Mouse (Mus musculus): ENCODE data around the gene Card11.

Gene Card11

GRCm38 (mm10) chr5:140931523-140932229, 68.7 kb downstream of the Card11 start:
- ATAC-seq (ENCODE audit: insufficient number of reproducible peaks, low FRiP score, low TSS enrichment): no peak

DNA sequence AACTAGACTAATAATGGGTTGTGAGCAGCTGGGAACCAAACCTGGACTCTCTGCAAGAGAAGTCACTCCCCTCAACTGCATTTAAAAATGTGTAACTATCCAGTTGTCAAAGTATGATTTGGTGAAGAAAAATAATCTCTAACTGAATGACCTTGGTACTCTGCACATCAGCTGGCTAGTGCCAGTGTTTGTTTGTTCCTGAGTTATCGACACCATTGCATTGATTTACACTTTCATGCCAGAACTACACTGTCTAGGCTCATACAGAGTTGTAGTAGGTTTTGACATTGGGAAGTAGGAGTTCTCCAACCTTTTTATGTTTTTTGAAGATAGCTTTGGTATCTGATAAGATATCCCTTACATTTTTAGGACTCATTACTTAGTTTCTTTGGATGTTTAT, 81.9 kb downstream of the Card11 start:
- ATAC-seq (ENCODE audit: insufficient number of reproducible peaks, low FRiP score, low TSS enrichment): no peak

GRCm38 (mm10) chr5:140917807-140918206, 82.6 kb downstream of the Card11 start:
- no peak for ATAC-seq (ENCODE audit: insufficient number of reproducible peaks, low FRiP score, low TSS enrichment)

DNA sequence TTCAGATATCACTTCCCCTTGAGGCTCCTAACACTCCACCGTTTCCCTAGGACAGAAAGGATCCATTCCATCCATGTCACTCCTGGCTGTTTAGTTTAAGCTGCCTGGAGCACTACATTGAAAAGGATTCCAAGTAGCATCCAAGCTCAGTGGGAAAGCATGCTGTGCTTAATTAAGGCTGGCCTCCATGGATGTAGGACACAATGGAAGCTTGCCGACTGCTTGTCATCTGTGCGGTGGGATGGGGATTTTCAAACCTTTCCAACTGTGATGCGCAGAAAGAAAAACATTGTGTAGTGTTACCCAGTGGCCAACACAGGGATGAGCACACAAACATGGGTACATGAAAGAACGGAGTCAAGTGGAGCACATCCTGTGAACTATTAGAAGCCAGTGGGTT, 89.5 kb downstream of the Card11 start:
- ATAC-seq (ENCODE audit: insufficient number of reproducible peaks, low FRiP score, low TSS enrichment): no peak

DNA sequence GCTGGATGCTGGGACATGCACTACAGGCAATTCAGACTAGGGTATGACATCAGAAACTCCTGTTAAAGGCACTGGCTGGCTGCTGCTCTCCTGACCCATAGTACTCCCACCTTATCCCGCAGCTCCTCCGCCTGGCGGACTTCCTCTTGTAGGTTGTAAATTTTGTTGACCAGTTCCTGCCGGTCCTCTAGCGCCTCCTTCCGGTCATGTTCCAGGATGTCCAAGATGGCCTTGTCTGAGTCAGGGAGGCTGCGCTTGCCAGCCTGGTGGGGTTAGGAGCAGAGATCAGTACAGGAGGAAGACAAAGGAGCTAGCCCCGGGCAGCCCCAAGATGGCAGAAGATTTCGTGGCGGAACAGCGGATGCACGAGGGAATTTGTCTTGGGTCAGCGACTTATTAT, 99.5 kb downstream of the Card11 start:
- ATAC-seq (ENCODE audit: insufficient number of reproducible peaks, low FRiP score, low TSS enrichment): no peak

- ATAC-seq (ENCODE audit: insufficient number of reproducible peaks, low FRiP score, low TSS enrichment): no peak
Measured at GRCm38 (mm10) chr5:140891080-140891479, 109.3 kb downstream of the Card11 start.

DNA sequence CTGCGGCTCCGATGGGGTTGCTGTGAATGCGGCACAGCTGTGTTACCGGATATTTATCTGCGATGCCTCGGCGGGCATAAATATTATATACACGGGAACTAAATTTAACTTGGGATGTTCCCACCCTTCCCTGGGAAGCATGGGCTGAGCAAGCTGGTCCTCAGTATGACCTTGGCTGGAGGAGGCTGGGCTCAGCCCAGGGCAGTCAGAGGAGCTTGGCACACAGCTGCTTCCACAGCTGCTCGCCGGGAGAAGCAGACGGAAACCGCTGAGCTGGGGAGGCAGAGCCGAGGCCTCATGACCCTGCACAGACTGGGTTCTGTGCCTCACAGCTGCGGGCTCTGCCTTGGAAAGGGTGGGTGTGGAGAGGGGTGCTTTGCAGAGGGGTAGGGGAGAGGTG, 110.3 kb downstream of the Card11 start:
- no peak for ATAC-seq (ENCODE audit: insufficient number of reproducible peaks, low FRiP score, low TSS enrichment)

DNA sequence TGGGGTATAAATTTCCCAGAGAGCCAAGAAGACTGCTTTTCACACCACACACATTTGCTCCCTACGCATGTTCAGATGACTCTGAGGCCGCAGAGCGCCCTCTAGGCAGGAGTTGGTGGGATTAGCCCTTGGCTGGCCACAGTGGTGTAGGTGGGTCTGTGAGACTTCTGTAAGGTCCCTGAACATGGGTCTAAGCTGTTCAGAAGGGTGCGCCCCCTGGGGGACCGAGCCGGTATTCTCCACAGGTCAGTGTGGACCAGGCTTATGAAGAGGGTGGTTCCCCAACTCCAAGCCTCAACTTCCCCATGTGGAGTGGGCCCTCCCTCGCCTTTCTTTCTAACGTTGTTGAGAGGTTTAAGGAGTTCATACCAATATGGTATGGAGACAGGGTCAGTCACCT, 110.8 kb downstream of the Card11 start:
- no peak for ATAC-seq (ENCODE audit: insufficient number of reproducible peaks, low FRiP score, low TSS enrichment)

DNA sequence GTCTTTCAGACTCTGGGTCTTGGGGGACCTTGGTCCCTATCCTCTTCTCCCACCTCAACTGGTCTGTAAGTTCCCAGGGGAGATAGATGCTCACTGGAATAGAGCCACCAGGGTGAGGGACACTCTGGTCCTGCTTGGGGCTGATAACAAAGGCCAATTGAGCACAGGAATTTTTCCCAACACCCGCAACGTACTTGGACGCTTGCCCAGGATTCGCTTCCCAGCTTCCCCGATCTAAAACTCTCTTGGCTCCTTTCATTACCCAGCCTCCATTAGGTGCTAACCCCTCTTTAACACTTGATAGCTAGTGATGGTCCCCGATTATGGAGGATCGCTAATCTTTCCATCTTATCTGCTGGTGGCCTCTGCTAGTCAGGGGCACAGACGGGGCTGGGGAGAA, 112.5 kb downstream of the Card11 start:
- ATAC-seq (ENCODE audit: insufficient number of reproducible peaks, low FRiP score, low TSS enrichment): no peak

- no peak for ATAC-seq (ENCODE audit: insufficient number of reproducible peaks, low FRiP score, low TSS enrichment)
Measured at GRCm38 (mm10) chr5:140884966-140885365, 115.4 kb downstream of the Card11 start.

DNA sequence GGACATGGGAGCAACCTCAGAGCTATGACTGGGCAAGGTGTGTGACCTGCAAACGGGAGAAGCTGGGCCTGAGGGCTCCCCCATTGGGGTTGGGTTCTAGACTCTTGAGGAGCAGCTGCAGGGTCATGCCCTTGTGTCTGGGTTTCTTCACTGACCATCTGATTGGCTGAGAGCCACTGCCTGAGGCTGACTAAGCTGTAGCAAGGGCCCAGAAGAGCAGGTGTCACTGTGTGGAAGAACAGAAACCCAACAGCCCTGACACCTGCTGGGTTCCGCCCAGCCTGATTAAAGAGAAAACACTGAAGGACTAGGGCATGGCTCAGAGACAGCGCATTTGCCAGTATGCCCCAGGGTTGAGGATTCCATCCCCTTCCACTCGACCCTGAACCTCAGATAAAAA, 118.0 kb downstream of the Card11 start:
- ATAC-seq (ENCODE audit: insufficient number of reproducible peaks, low FRiP score, low TSS enrichment): no peak

DNA sequence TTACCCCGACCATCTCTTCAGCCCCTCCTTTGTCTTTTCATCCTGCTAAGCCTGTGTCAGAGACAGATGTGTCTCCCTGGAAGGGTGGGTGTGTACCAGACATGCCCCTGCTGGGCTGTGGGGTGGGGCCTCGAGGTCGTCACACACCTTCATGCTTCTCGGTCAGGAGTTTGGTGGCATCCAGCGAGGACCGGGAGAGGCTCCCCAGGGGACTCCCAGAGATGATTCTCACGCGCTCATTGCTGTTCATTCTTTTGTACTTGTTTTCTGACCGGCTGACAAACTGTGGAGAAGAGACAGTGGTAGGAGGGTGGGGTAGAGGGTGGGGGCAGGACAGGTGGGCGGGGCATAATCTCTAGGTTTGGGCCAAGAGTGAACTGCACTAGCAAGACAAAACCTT, 120.2 kb downstream of the Card11 start:
- ATAC-seq (ENCODE audit: insufficient number of reproducible peaks, low FRiP score, low TSS enrichment): no peak

DNA sequence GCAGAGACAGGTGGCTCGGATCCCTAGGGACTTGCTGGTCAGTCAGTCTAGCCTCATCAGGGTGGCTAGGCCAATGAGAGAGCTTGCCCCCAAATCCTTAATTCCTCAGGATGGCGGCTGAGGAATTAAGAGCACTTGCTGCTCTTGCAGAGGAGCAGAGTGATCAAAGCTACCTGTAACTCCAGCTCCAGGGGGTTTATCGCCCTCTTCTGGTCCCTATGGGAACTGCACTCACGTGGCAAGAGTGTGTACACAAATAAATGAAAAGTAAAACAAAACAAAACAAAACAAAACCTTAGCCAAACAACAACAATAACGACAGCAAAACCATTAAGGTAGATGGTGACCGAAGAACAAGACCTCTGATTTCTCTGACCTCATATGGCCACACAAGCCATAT, 121.7 kb downstream of the Card11 start:
- no peak for ATAC-seq (ENCODE audit: insufficient number of reproducible peaks, low FRiP score, low TSS enrichment)

- ATAC-seq (ENCODE audit: insufficient number of reproducible peaks, low FRiP score, low TSS enrichment): no peak
Measured at GRCm38 (mm10) chr5:140873736-140874307, 126.6 kb downstream of the Card11 start.

DNA sequence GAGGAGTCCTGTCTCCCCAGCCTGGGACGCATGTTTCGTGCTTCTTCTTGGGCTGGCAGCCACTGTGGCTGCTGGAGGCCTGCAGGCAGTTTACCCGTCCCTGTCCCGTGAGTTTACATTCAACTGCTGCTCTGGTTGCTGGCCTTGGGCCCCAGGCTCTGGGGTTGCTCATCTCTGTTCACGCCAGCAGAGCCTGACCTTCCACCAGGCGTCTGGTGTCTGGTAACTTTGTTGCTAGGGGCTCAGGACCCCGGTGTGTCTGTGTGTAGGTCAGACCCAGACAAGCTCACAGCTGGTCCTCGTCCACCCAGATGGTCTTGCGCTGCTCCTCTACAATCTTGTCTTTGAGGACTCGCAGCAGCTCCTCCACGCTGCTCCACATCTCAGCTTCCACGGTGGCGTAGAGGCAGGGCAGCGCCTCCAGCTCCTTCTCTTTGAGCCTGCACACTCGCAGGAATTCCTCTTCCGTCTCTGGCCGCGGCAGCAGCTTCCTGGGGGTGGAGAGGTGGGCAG, 127.3 kb downstream of the Card11 start:
- ATAC-seq (ENCODE audit: insufficient number of reproducible peaks, low FRiP score, low TSS enrichment): no peak

GRCm38 (mm10) chr5:140872532-140873038, 127.8 kb downstream of the Card11 start:
- no peak for ATAC-seq (ENCODE audit: insufficient number of reproducible peaks, low FRiP score, low TSS enrichment)

DNA sequence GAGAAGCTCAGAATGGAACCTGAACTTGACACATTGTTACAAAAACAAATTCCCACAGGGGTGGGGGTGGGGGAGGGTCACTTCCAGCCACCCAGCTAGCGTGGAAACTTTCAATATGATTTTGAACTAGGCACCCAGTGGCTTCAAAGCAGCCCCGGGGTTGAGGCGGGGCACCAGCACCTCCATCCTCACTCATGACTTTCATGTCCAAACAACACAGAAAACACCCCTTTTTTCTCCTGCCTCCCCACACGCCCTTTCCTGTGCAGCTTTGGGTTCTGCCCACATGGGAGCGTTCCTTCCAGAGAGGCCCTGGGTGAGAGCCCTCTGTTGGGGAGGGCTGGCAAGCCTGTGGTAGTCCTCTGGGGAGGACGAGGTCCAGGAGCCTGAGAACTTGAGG, 129.1 kb downstream of the Card11 start:
- no peak for ATAC-seq (ENCODE audit: insufficient number of reproducible peaks, low FRiP score, low TSS enrichment)

GRCm38 (mm10) chr5:140869034-140869433, 131.3 kb downstream of the Card11 start:
- no peak for ATAC-seq (ENCODE audit: insufficient number of reproducible peaks, low FRiP score, low TSS enrichment)

GRCm38 (mm10) chr5:140859730-140860129, 140.7 kb downstream of the Card11 start:
- no peak for ATAC-seq (ENCODE audit: insufficient number of reproducible peaks, low FRiP score, low TSS enrichment)

- ATAC-seq (ENCODE audit: insufficient number of reproducible peaks, low FRiP score, low TSS enrichment): no peak
Measured at GRCm38 (mm10) chr5:140858335-140858734, 142.0 kb downstream of the Card11 start.

DNA sequence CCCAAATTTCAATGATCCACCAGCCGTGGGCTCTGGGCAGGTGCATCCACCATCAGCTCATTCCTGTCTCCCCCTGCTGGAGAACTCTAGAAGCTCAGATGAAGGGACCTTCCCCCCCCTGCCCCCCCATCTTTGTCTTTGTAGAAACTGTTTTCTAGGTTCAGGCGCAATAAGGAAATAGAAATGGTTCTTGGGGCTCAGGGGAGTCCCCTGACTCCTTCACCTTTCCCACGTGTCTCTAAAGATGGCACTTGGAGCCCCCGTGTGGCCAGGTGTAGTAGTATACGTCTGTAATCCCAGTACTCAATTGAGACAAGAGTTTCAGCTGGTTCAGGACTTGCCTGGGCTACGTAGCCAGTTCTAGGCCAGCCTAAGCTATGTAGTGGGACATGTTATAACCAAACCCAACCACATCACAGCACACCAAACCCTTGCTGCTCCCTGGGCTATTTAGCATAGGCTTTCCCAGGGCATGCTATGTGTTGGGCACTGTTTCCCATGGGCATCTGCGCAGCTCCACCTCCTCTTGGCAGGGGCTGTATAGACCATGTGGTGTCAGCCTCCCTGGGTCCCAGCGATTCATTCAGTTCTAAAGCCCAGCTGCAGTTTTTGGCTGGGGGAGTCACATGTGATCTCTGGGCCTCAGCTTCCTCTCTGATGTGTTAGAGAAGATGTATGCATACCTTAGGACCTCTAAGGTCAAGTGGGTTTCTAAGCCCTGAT, 142.8 kb downstream of the Card11 start:
- ATAC-seq (ENCODE audit: insufficient number of reproducible peaks, low FRiP score, low TSS enrichment): no peak

All from cerebellum, adult (tissue).